Mouse (Mus musculus): ENCODE measurements around the gene Mt2. TPM values are rescaled to one million over a fixed set of nuclear protein-coding genes. Genes with fewer than 3 reads are reported as not detected.
A peak's percentile ranks its signal among the peaks of the same experiment; 100 is the strongest.

Gene Mt2
- polyA plus RNA-seq, 1 experiment from 2014 or later: 39.2 TPM

- WGBS: 3% methylated on average over 39 of the region's 39 CpGs
- Histone ChIP-seq H3K27ac (ENCODE audit: poor library complexity, severe bottlenecking) (no peak overlapping the region), H3K4me2 (peak overlapping the region; percentile 88), H3K4me3 (peak overlapping the region; percentile 61), H3K9me3 (replicated peaks) (no peaks in the 10 kb centered on the region), H3K36me3 (no peaks in the 10 kb centered on the region), H3K27me3 (replicated peaks) (peaks cover 89% of the 10 kb centered on the region), H3K9ac (peak overlapping the region; percentile 67), H3K4me1 (replicated peaks) (peaks cover 14% of the 10 kb centered on the region)
- ATAC-seq (ENCODE audit: insufficient number of reproducible peaks, low FRiP score): 0 out of 2 replicates have a peak, but pooled peaks have one; percentile 26
Measured at GRCm38 (mm10) chr8:94172809-94173732, 607 bp downstream of the Mt2 start.

GRCm38 (mm10) chr8:94173848-94174403 lies 1.5 kb downstream of the Mt2 start:
- no peak overlapping the region for H3K27ac ChIP-seq (ENCODE audit: poor library complexity, severe bottlenecking)

GRCm38 (mm10) chr8:94174619-94175213 lies 2.3 kb downstream of the Mt2 start:
- Histone ChIP-seq H3K4me1 (replicated peaks) (peaks cover 18% of the 10 kb centered on the region), H3K9me3 (replicated peaks) (no peaks in the 10 kb centered on the region), H3K4me3 (no peak overlapping the region), H3K4me2 (peak overlapping the region; percentile 21), H3K27ac (ENCODE audit: poor library complexity, severe bottlenecking) (no peak overlapping the region), H3K36me3 (no peaks in the 10 kb centered on the region), H3K27me3 (replicated peaks) (peaks cover 86% of the 10 kb centered on the region), H3K9ac (no peak overlapping the region)
- WGBS: 40% methylated on average over 7 of the region's 7 CpGs
- no peak for ATAC-seq (ENCODE audit: insufficient number of reproducible peaks, low FRiP score)

More at GRCm38 (mm10) chr8:94173848-94174403, 1.5 kb downstream of the Mt2 start:
- no peak for ATAC-seq (ENCODE audit: insufficient number of reproducible peaks, low FRiP score)
- peak overlapping the region; percentile 88 for H3K4me2 ChIP-seq
- H3K4me3 ChIP-seq: peak overlapping the region; percentile 61; the same call in 1 of the 2 replicates
- no peaks in the 10 kb centered on the region for H3K9me3 ChIP-seq (replicated peaks)
- peaks cover 93% of the 10 kb centered on the region for H3K27me3 ChIP-seq (replicated peaks)
- H3K9ac ChIP-seq: no peak overlapping the region
- peaks cover 14% of the 10 kb centered on the region for H3K4me1 ChIP-seq (replicated peaks)
- WGBS: 51% methylated on average over 11 of the region's 11 CpGs
- no peaks in the 10 kb centered on the region for H3K36me3 ChIP-seq

GRCm38 (mm10) chr8:94177716-94178390 lies 5.4 kb downstream of the Mt2 start:
- H3K36me3 ChIP-seq: no peaks in the 10 kb centered on the region
- H3K27me3 ChIP-seq (replicated peaks): peaks cover 82% of the 10 kb centered on the region
- peaks cover 20% of the 10 kb centered on the region for H3K4me1 ChIP-seq (replicated peaks)
- H3K4me3 ChIP-seq: no peak overlapping the region
- H3K9ac ChIP-seq: no peak overlapping the region
- H3K4me2 ChIP-seq: peak overlapping the region; percentile 85
- no peak for ATAC-seq (ENCODE audit: insufficient number of reproducible peaks, low FRiP score)
- H3K9me3 ChIP-seq (replicated peaks): no peaks in the 10 kb centered on the region
- WGBS: 72% methylated on average over 7 of the region's 7 CpGs
- no peak overlapping the region for H3K27ac ChIP-seq (ENCODE audit: poor library complexity, severe bottlenecking)

GRCm38 (mm10) chr8:94178857-94179712 lies 6.6 kb downstream of the Mt2 start, which contains the start of gene Mt1:
Gene Mt1, plus strand, starts transcription at chr8:94179082.
- Histone ChIP-seq H3K4me1 (replicated peaks) (peaks cover 25% of the 10 kb centered on the region), H3K36me3 (no peaks in the 10 kb centered on the region), H3K9ac (peak within 1 kb of the TSS; percentile 67), H3K27me3 (replicated peaks) (peaks cover 78% of the 10 kb centered on the region), H3K27ac (ENCODE audit: poor library complexity, severe bottlenecking) (peak within 1 kb of the TSS; percentile 20; the same call in 1 of the 2 replicates), H3K4me3 (peak within 1 kb of the TSS; percentile 53), H3K9me3 (replicated peaks) (no peaks in the 10 kb centered on the region), H3K4me2 (peak within 1 kb of the TSS; percentile 85)
- under 1% methylated on average over 50 of the region's 50 CpGs for WGBS
- peak; percentile 91 for ATAC-seq (ENCODE audit: insufficient number of reproducible peaks, low FRiP score)

GRCm38 (mm10) chr8:94179713-94180560 lies 7.5 kb downstream of the Mt2 start:
- H3K4me1 ChIP-seq (replicated peaks): peaks cover 31% of the 10 kb centered on the region
- no peak overlapping the region for H3K27ac ChIP-seq (ENCODE audit: poor library complexity, severe bottlenecking)
- peak overlapping the region; percentile 67 for H3K9ac ChIP-seq
- peak overlapping the region; percentile 53 for H3K4me3 ChIP-seq
- peak overlapping the region; percentile 85 for H3K4me2 ChIP-seq
- peaks cover 78% of the 10 kb centered on the region for H3K27me3 ChIP-seq (replicated peaks)
- no peaks in the 10 kb centered on the region for H3K36me3 ChIP-seq
- no peaks in the 10 kb centered on the region for H3K9me3 ChIP-seq (replicated peaks)
- 0 out of 2 replicates have a peak, but pooled peaks have one; percentile 50 for ATAC-seq (ENCODE audit: insufficient number of reproducible peaks, low FRiP score)
- 6% methylated on average over 25 of the region's 25 CpGs for WGBS

GRCm38 (mm10) chr8:94180561-94180908 lies 8.1 kb downstream of the Mt2 start:
- Histone ChIP-seq H3K9me3 (replicated peaks) (no peaks in the 10 kb centered on the region), H3K27me3 (replicated peaks) (peaks cover 79% of the 10 kb centered on the region), H3K4me2 (peak overlapping the region; percentile 85), H3K9ac (no peak overlapping the region), H3K36me3 (no peaks in the 10 kb centered on the region), H3K4me1 (replicated peaks) (peaks cover 31% of the 10 kb centered on the region), H3K4me3 (peak overlapping the region; percentile 53), H3K27ac (ENCODE audit: poor library complexity, severe bottlenecking) (no peak overlapping the region)
- no peak for ATAC-seq (ENCODE audit: insufficient number of reproducible peaks, low FRiP score)
- 84% methylated on average over 1 of the region's 1 CpGs for WGBS

GRCm38 (mm10) chr8:94182055-94182929 lies 9.8 kb downstream of the Mt2 start:
- peak overlapping the region; percentile 63 for H3K4me2 ChIP-seq
- H3K27me3 ChIP-seq (replicated peaks): peaks cover 77% of the 10 kb centered on the region
- H3K4me1 ChIP-seq (replicated peaks): peaks cover 43% of the 10 kb centered on the region
- H3K4me3 ChIP-seq: peak overlapping the region; percentile 23
- no peaks in the 10 kb centered on the region for H3K9me3 ChIP-seq (replicated peaks)
- H3K27ac ChIP-seq (ENCODE audit: poor library complexity, severe bottlenecking): no peak overlapping the region; the same call in 1 of the 2 replicates
- H3K9ac ChIP-seq: 0 out of 2 replicates have a peak overlapping the region, but pooled peaks have one; percentile 1
- no peaks in the 10 kb centered on the region for H3K36me3 ChIP-seq
- peak; percentile 23; the same call in 1 of the 2 replicates for ATAC-seq (ENCODE audit: insufficient number of reproducible peaks, low FRiP score)
- 66% methylated on average over 13 of the region's 13 CpGs for WGBS

GRCm38 (mm10) chr8:94183117-94183516 lies 10.7 kb downstream of the Mt2 start:
- H3K4me3 ChIP-seq: peak overlapping the region; percentile 23
- H3K4me1 ChIP-seq (replicated peaks): peaks cover 46% of the 10 kb centered on the region
- peaks cover 80% of the 10 kb centered on the region for H3K27me3 ChIP-seq (replicated peaks)
- H3K9me3 ChIP-seq (replicated peaks): no peaks in the 10 kb centered on the region
- peak; percentile 80 for ATAC-seq (ENCODE audit: insufficient number of reproducible peaks, low FRiP score)
- peak overlapping the region; percentile 63 for H3K4me2 ChIP-seq
- WGBS: 0% methylated on average over 16 of the region's 16 CpGs
- H3K36me3 ChIP-seq: no peaks in the 10 kb centered on the region
- no peak overlapping the region for H3K27ac ChIP-seq (ENCODE audit: poor library complexity, severe bottlenecking)
- H3K9ac ChIP-seq: 0 out of 2 replicates have a peak overlapping the region, but pooled peaks have one; percentile 30

Data from heart, embryonic 12.5 days (tissue).